Mouse (Mus musculus) lung, adult 2 months (tissue): ENCODE results near the gene Pold2. TPM values are rescaled to one million over a fixed set of nuclear protein-coding genes. Genes with fewer than 3 reads are reported as not detected.

Source experiments
- DNase-seq: peaks from one replicate; pipeline ENCODE4 v3.0.0; 2022
- H3K4me1 ChIP-seq: fragments of 200-500 bp; 2 replicates; pipeline ENCODE4 v1.6.1; 2011; ENCODE audit warnings: low read length; ENCODE audit not compliant: control insufficient read depth, insufficient read depth
- H3K4me3 ChIP-seq: fragments of 200-500 bp; replicated peaks from 2 replicates; pipeline ENCODE3; 2011; ENCODE audit warnings: low read depth, mild to moderate bottlenecking, control low read depth, low read length; ENCODE audit errors: extremely low read depth
- CTCF ChIP-seq: fragments of 200-500 bp; IDR thresholded peaks from 2 replicates; pipeline ENCODE4 v1.5.1; 2011; ENCODE audit warnings: mild to moderate bottlenecking, low read length, control low read depth; ENCODE audit not compliant: insufficient read depth
- POLR2A ChIP-seq: fragments of 200-500 bp; IDR thresholded peaks from 2 replicates; pipeline ENCODE4 v1.6.1; 2011; ENCODE audit warnings: low read depth, mild to moderate bottlenecking, control low read depth, low read length, borderline replicate concordance; ENCODE audit errors: extremely low read depth
- WGBS: fragments of 180-500 bp; shearing (Covaris S2); methylation state at CpG from one replicate; pipeline ENCODE4 v1.1.7; 2018; 5-methylcytosine and 5-hydroxymethylcytosine counted together
- polyA plus RNA-seq: library from polyadenylated mRNA; depleted of rRNA; stranded (reverse); fragments of >200 nt; gene quantifications from 2 replicates; pipeline ENCODE4 v1.2.3, GENCODE M21; 2012; rRNA removed

Gene Pold2
- polyA plus RNA-seq, 1 experiment = 80.3 TPM

- H3K4me3 ChIP-seq = no peak overlapping the region
- 70% methylated on average over 7 of the region's 7 CpGs for whole genome bisulfite sequencing
Measured at GRCm38 (mm10) chr11:5835057-5835456, 43.0 kb downstream of the Pold2 start.

GRCm38 (mm10) chr11:5834506-5834905 lies 43.6 kb downstream of the Pold2 start:
- 83% methylated on average over 9 of the region's 9 CpGs for WGBS
- TF ChIP-seq POLR2A (no peak), CTCF (no peak)
- H3K4me1 ChIP-seq = no peaks in the 10 kb centered on the region
- H3K4me3 ChIP-seq = no peak overlapping the region
- DNase-seq = no peak

More at GRCm38 (mm10) chr11:5835057-5835456, 43.0 kb downstream of the Pold2 start:
- no peaks in the 10 kb centered on the region for H3K4me1 ChIP-seq
- TF ChIP-seq POLR2A (no peak), CTCF (no peak)
- no peak for DNase-seq

- no peak for DNase-seq
- no peak for TF ChIP-seq POLR2A
- TF ChIP-seq CTCF = no peak
- no peak overlapping the region for H3K4me3 ChIP-seq
- WGBS = 74% methylated on average over 12 of the region's 12 CpGs
- H3K4me1 ChIP-seq = no peaks in the 10 kb centered on the region
Measured at GRCm38 (mm10) chr11:5829327-5829726, 48.8 kb downstream of the Pold2 start.

GRCm38 (mm10) chr11:5828509-5829191 lies 49.4 kb downstream of the Pold2 start:
- WGBS = 78% methylated on average over 11 of the region's 11 CpGs
- Histone ChIP-seq H3K4me3 (no peak overlapping the region), H3K4me1 (no peaks in the 10 kb centered on the region)
- DNase-seq = no peak
- TF ChIP-seq POLR2A (no peak), CTCF (no peak)

GRCm38 (mm10) chr11:5827931-5828330 lies 50.2 kb downstream of the Pold2 start:
- no peak for DNase-seq
- Histone ChIP-seq H3K4me3 (no peak overlapping the region), H3K4me1 (no peaks in the 10 kb centered on the region)
- WGBS = 86% methylated on average over 5 of the region's 5 CpGs
- TF ChIP-seq POLR2A = no peak
- TF ChIP-seq CTCF = no peak

- no peak for DNase-seq
- TF ChIP-seq CTCF = no peak
- no peak for TF ChIP-seq POLR2A
- no peaks in the 10 kb centered on the region for H3K4me1 ChIP-seq
- no peak overlapping the region for H3K4me3 ChIP-seq
Measured at GRCm38 (mm10) chr11:5825432-5825831, 52.7 kb downstream of the Pold2 start.

Other genes with a start within 250 kb of the Pold2 start
- 130 and 199 TPM in 2 replicates for gene Mrps24, start 162.6 kb downstream of the Pold2 start, polyA plus RNA-seq
- 21.5 and 21.9 TPM in 2 replicates for gene Urgcp, start 115.9 kb downstream of the Pold2 start, polyA plus RNA-seq
- 69.8 and 91.4 TPM in 2 replicates for gene Dbnl, start 89.8 kb downstream of the Pold2 start, polyA plus RNA-seq
- 14.4 and 79.5 TPM in 2 replicates for gene Pgam2, start 74.6 kb downstream of the Pold2 start, polyA plus RNA-seq
- gene Polm, start 40.3 kb downstream of the Pold2 start, polyA plus RNA-seq = 28.1 and 34.2 TPM in 2 replicates
- 79.4 and 84.8 TPM in 2 replicates for gene Aebp1, start 16.3 kb downstream of the Pold2 start, polyA plus RNA-seq
- 185 and 203 TPM in 2 replicates for gene Myl7, start 20.5 kb upstream of the Pold2 start, polyA plus RNA-seq
- 0.98 and 1.3 TPM in 2 replicates for gene Gck, start 71.8 kb upstream of the Pold2 start, polyA plus RNA-seq
- gene Ykt6, start 77.4 kb upstream of the Pold2 start, polyA plus RNA-seq = 42.8 and 70.1 TPM in 2 replicates
- 13.8 and 17.8 TPM in 2 replicates for gene Camk2b, start 188.1 kb upstream of the Pold2 start, polyA plus RNA-seq